Mouse (Mus musculus): ENCODE measurements around the gene Nek5.

- TF ChIP-seq CTCF (IDR thresholded peaks at IDR 0.05; ENCODE audit: low read depth, low read length) (no peak), POLR2A (IDR thresholded peaks at IDR 0.05; ENCODE audit: borderline replicate concordance, low read depth, low read length) (no peak)
Measured at GRCm38 (mm10) chr8:22145831-22146230, 21.0 kb upstream of the Nek5 start.
